Mouse (Mus musculus) CH12.LX (cell line): ENCODE data around the gene Tgds. TPM values are rescaled to one million over a fixed set of nuclear protein-coding genes. Genes with fewer than 3 reads are reported as not detected.

Experiments used
- DNase-seq: peaks from one replicate; pipeline ENCODE4 v3.0.0-alpha.2; 2013; ENCODE audit errors: extremely low read depth
- H3K27ac ChIP-seq: 2 replicates; pipeline ENCODE4 v1.5.1; 2012; ENCODE audit warnings: low read depth, mild to moderate bottlenecking, control low read depth, moderate library complexity; ENCODE audit not compliant: insufficient read depth
- H3K27me3 ChIP-seq: replicated peaks from 2 replicates; pipeline ENCODE3; 2012; ENCODE audit warnings: inconsistent platforms
- H3K36me3 ChIP-seq, 2 experiments: replicated peaks in 1 of 2; 2 replicates each; pipeline versions ENCODE3 to v1.6.1; 2012; ENCODE audit warnings: inconsistent platforms in 1 of 2, low read length in 1 of 2, mild to moderate bottlenecking in 1 of 2, mixed read lengths in 1 of 2, moderate library complexity in 1 of 2; ENCODE audit not compliant: control insufficient read depth in 1 of 2, insufficient read depth in 1 of 2
- H3K4me1 ChIP-seq, 2 experiments: 2 replicates each; pipeline ENCODE4 v1.6.1; 2012; ENCODE audit warnings: inconsistent platforms in 1 of 2, moderate library complexity in 1 of 2; ENCODE audit not compliant: insufficient read depth in 2 of 2, control insufficient read depth in 1 of 2
- H3K4me2 ChIP-seq: 2 replicates; pipeline ENCODE4 v1.6.1; 2012; ENCODE audit warnings: low read depth, mild to moderate bottlenecking, control low read depth; ENCODE audit not compliant: poor library complexity, insufficient read depth, severe bottlenecking
- H3K4me3 ChIP-seq, 3 experiments: fragments of 150-350 bp in 1 of 3; sonication (generic) in 1 of 3; replicated peaks in 1 of 3; 2 replicates each; pipeline versions ENCODE3 to v1.5.1; 2011 to 2012; ENCODE audit warnings: low read depth in 2 of 3, low read length in 2 of 3, mild to moderate bottlenecking in 2 of 3, moderate library complexity in 2 of 3, control low read depth in 1 of 3, improper control_type of control experiment in 1 of 3, inconsistent platforms in 1 of 3, mixed read lengths in 1 of 3; ENCODE audit not compliant: poor library complexity in 1 of 3
- H3K79me2 ChIP-seq: replicated peaks from 2 replicates; pipeline ENCODE4 v1.6.1; 2012; ENCODE audit warnings: mild to moderate bottlenecking, moderate library complexity; ENCODE audit not compliant: control insufficient read depth, poor library complexity, insufficient read depth, severe bottlenecking; ENCODE audit errors: extremely low read depth
- H3K9ac ChIP-seq: 2 replicates; pipeline ENCODE4 v1.6.1; 2012; ENCODE audit warnings: low read depth, mild to moderate bottlenecking, control low read depth, moderate library complexity; ENCODE audit not compliant: insufficient read depth
- H3K9me3 ChIP-seq: replicated peaks from 2 replicates; pipeline ENCODE3; 2012; ENCODE audit warnings: low read length, inconsistent platforms, mixed read lengths
- BHLHE40 ChIP-seq: IDR thresholded peaks from 2 replicates; pipeline ENCODE4 v1.6.1; 2011; ENCODE audit warnings: mild to moderate bottlenecking, low read depth, low read length, improper control_type of control experiment
- CHD1 ChIP-seq: IDR thresholded peaks from 2 replicates; pipeline ENCODE4 v1.6.1; 2012; ENCODE audit warnings: low read depth, low read length, improper control_type of control experiment, inconsistent platforms
- CTCF ChIP-seq, 2 experiments: IDR thresholded peaks in 1 of 2; conservative IDR thresholded peaks in 1 of 2; 2 replicates each; pipeline ENCODE4 v1.5.1; 2011 to 2012; ENCODE audit warnings: low read depth in 2 of 2, low read length in 2 of 2, improper control_type of control experiment in 1 of 2, inconsistent platforms in 1 of 2, mild to moderate bottlenecking in 1 of 2, moderate library complexity in 1 of 2
- E2F4 ChIP-seq: IDR thresholded peaks from 2 replicates; pipeline ENCODE4 v1.6.1; 2011; ENCODE audit warnings: low read depth, low read length, improper control_type of control experiment; ENCODE audit not compliant: insufficient replicate concordance
- ELF1 ChIP-seq: IDR thresholded peaks from 2 replicates; pipeline ENCODE4 v1.6.1; 2014; ENCODE audit warnings: low read depth, mild to moderate bottlenecking, inconsistent platforms, low read length, improper control_type of control experiment
- EP300 ChIP-seq: IDR thresholded peaks from 2 replicates; pipeline ENCODE4 v1.6.1; 2011; ENCODE audit warnings: low read length, improper control_type of control experiment
- GABPA ChIP-seq: IDR thresholded peaks from 2 replicates; pipeline ENCODE4 v1.6.1; 2012; ENCODE audit warnings: low read depth, low read length, improper control_type of control experiment, inconsistent platforms; ENCODE audit not compliant: insufficient replicate concordance
- IRF4 ChIP-seq: IDR thresholded peaks from 2 replicates; pipeline ENCODE4 v1.6.1; 2014; ENCODE audit warnings: low read depth, mild to moderate bottlenecking, inconsistent platforms, low read length, improper control_type of control experiment
- JUND ChIP-seq: conservative IDR thresholded peaks from 2 replicates; pipeline ENCODE4 v1.6.1; 2011; ENCODE audit warnings: low read depth, low read length, improper control_type of control experiment
- MAX ChIP-seq: IDR thresholded peaks from 2 replicates; pipeline ENCODE4 v1.6.1; 2011; ENCODE audit warnings: low read length, improper control_type of control experiment
- MEF2A ChIP-seq: IDR thresholded peaks from 2 replicates; pipeline ENCODE4 v1.6.1; 2014; ENCODE audit warnings: low read depth, mild to moderate bottlenecking, inconsistent platforms, low read length, improper control_type of control experiment, borderline replicate concordance
- MYC ChIP-seq: IDR thresholded peaks from 2 replicates; pipeline ENCODE4 v1.6.1; 2011; ENCODE audit warnings: low read depth, mild to moderate bottlenecking, improper control_type of control experiment, low read length
- NRF1 ChIP-seq: IDR thresholded peaks from 2 replicates; pipeline ENCODE4 v1.6.1; 2014; ENCODE audit warnings: low read depth, mild to moderate bottlenecking, inconsistent platforms, low read length, improper control_type of control experiment, moderate library complexity
- PAX5 ChIP-seq: IDR thresholded peaks from 2 replicates; pipeline ENCODE4 v1.6.1; 2012; ENCODE audit warnings: low read length, inconsistent platforms, mixed read lengths
- POLR2A ChIP-seq: IDR thresholded peaks from 2 replicates; pipeline ENCODE4 v1.6.1; 2011; ENCODE audit warnings: low read depth, mild to moderate bottlenecking, improper control_type of control experiment, low read length
- RAD21 ChIP-seq: IDR thresholded peaks from 2 replicates; pipeline ENCODE4 v1.6.1; 2011; ENCODE audit warnings: low read depth, mild to moderate bottlenecking, low read length, improper control_type of control experiment, moderate library complexity
- RCOR1 ChIP-seq: conservative IDR thresholded peaks from 2 replicates; pipeline ENCODE4 v1.6.1; 2012; ENCODE audit warnings: low read depth, mild to moderate bottlenecking, inconsistent platforms, low read length, improper control_type of control experiment
- SIN3A ChIP-seq: IDR thresholded peaks from 2 replicates; pipeline ENCODE4 v1.6.1; 2012; ENCODE audit warnings: low read length, improper control_type of control experiment, inconsistent platforms
- SMC3 ChIP-seq: IDR thresholded peaks from 2 replicates; pipeline ENCODE4 v1.6.1; 2011; ENCODE audit warnings: low read depth, low read length, improper control_type of control experiment
- TBP ChIP-seq: conservative IDR thresholded peaks from 2 replicates; pipeline ENCODE4 v1.6.1; 2011; ENCODE audit warnings: low read depth, low read length, improper control_type of control experiment
- USF2 ChIP-seq: conservative IDR thresholded peaks from 2 replicates; pipeline ENCODE4 v1.6.1; 2011; ENCODE audit warnings: low read depth, low read length, improper control_type of control experiment
- ZC3H11A ChIP-seq: IDR thresholded peaks from 2 replicates; pipeline ENCODE4 v1.6.1; 2012; ENCODE audit warnings: low read depth, mild to moderate bottlenecking, inconsistent platforms, low read length, improper control_type of control experiment
- ZKSCAN1 ChIP-seq: IDR thresholded peaks from 2 replicates; pipeline ENCODE4 v1.6.1; 2012; ENCODE audit warnings: low read depth, inconsistent platforms, low read length, improper control_type of control experiment, borderline replicate concordance
- dilution Hi-C: fragments of 300-500 bp; cut with MboI; formaldehyde crosslinking; loops from 2 replicates; pipeline ENCODE4 v1.14.3; 2020; ENCODE audit warnings: low sequenced_read_pairs; ENCODE audit not compliant: extremely low pct_unique_long_range_greater_than_20kb, extremely low pct_ligation_motif_present
- in situ Hi-C: fragments of 300-500 bp; cut with MboI; formaldehyde crosslinking; loops from 3 replicates; pipeline ENCODE4 v1.14.3; 2019; ENCODE audit warnings: low sequenced_read_pairs, low pct_ligation_motif_present, low pct_unique_long_range_greater_than_20kb, mixed read lengths
- polyA plus RNA-seq: library from polyadenylated mRNA; unstranded; fragments of >175 nt; gene quantifications from 2 replicates; pipeline ENCODE4 v1.2.1, GENCODE M21; 2012; ENCODE audit warnings: low read depth; ENCODE audit not compliant: insufficient read length
- total RNA-seq, 2 experiments: library from RNA; depleted of rRNA; stranded (reverse); fragments of 300-350 nt in 1 of 2; fragments of >200 nt in 1 of 2; gene quantifications; 2 replicates each; pipeline ENCODE4 v1.2.3; 2012 to 2014

Gene Tgds
- total and polyA plus RNA-seq, 3 experiments = 18.6 to 29.4 (median 19.5) TPM

GRCm38 (mm10) chr14:118152294-118152651 is 19.7 kb upstream of the Tgds start:
- no peak overlapping the region for H3K9ac ChIP-seq
- no peaks in the 10 kb centered on the region for H3K27me3 ChIP-seq
- peaks cover 28 to 59% of the 10 kb centered on the region in 2 experiments for H3K36me3 ChIP-seq
- H3K4me2 ChIP-seq = no peak overlapping the region
- TF ChIP-seq POLR2A = no peak
- TF ChIP-seq EP300 = no peak
- no peak for TF ChIP-seq PAX5
- no peak for TF ChIP-seq MYC
- no peak for TF ChIP-seq RCOR1
- no peak for TF ChIP-seq JUND
- TF ChIP-seq GABPA = no peak
- no peak for TF ChIP-seq MEF2A
- no peak for TF ChIP-seq USF2
- TF ChIP-seq TBP = no peak
- no peak for TF ChIP-seq SIN3A
- TF ChIP-seq, all 38 proteins: peak for 0
- in situ Hi-C loops = loop anchor here (5.0 kb wide), 1 partner anchor 145 kb away; no protein-coding TSS in a partner anchor
- Histone ChIP-seq H3K27ac (no peak overlapping the region), H3K4me3 (no peak overlapping the region), H3K9me3 (no peaks in the 10 kb centered on the region), H3K79me2 (no peaks in the 10 kb centered on the region), H3K4me1 (peaks cover 0 to under 1% of the 10 kb centered on the region in 2 experiments; a peak in 1 of 4 replicates)
- DNase-seq = no peak
- dilution Hi-C loops = no loop called here

- peak; percentile 67 for DNase-seq
- H3K27ac ChIP-seq = no peak overlapping the region
- H3K27me3 ChIP-seq = no peaks in the 10 kb centered on the region
- no peak overlapping the region for H3K4me3 ChIP-seq
- no peak for TF ChIP-seq MEF2A
- TF ChIP-seq CTCF (conservative IDR thresholded peaks at IDR 0.05 in 1 of 2, IDR thresholded peaks at IDR 0.05 in 1 of 2; ENCODE audit: low read depth in 2 of 2, low read length in 2 of 2) = peak; percentile 68 to 92
- no peak for TF ChIP-seq E2F4
- TF ChIP-seq BHLHE40 = peak; percentile 57
- no peak for TF ChIP-seq POLR2A
- TF ChIP-seq ZKSCAN1 = no peak
- peak; percentile 85 for TF ChIP-seq SMC3
- TF ChIP-seq GABPA = no peak
- TF ChIP-seq IRF4 = 0 out of 2 replicates have a peak, but pooled peaks have one; percentile 28
- TF ChIP-seq ZC3H11A = peak; percentile 34; the same call in 1 of the 2 replicates
- TF ChIP-seq CHD1 = no peak
- peak; percentile 94 for TF ChIP-seq RAD21
- TF ChIP-seq MAX = no peak
- TF ChIP-seq ELF1 = no peak
- TF ChIP-seq NRF1 = no peak
- no peaks in the 10 kb centered on the region for H3K9me3 ChIP-seq
- peaks cover 0 to 6% of the 10 kb centered on the region in 2 experiments; a peak in 1 of 4 replicates for H3K4me1 ChIP-seq
- no peak overlapping the region for H3K4me2 ChIP-seq
- in situ Hi-C loops (loop anchor here (5.0 kb wide), 1 partner anchor 144 kb away; no protein-coding TSS in a partner anchor), dilution Hi-C loops (no loop called here)
- H3K9ac ChIP-seq = no peak overlapping the region
- H3K79me2 ChIP-seq = no peaks in the 10 kb centered on the region
- H3K36me3 ChIP-seq = peaks cover 28 to 61% of the 10 kb centered on the region in 2 experiments
These were observed 19.2 kb upstream of the Tgds start for GRCm38 (mm10) chr14:118151651-118152293.
